In genomic region chr15:27935772-27936746, GRCm38 (mm10) we compare ENCODE assay signal across 9 mouse cellular contexts.
A peak's percentile ranks its signal among the peaks of the same experiment; 100 is the strongest.
DNase-seq lines count a peak whose midpoint lies in the region; ATAC-seq and TF ChIP-seq lines count a peak whose summit lies in the region.
"Had no signal": no experiment of that assay in that cellular context is flagged by ENCODE, and none has a peak within 500 bp of the region (broad histone marks: within the 10 kb centered on the region; RNA-seq: fewer than 3 reads in every experiment).

No protein-coding gene starts in this region.

- H3K36me3 ChIP-seq in heart, embryonic 15.5 days, result no peaks in the 10 kb centered on the region
- H3K36me3 ChIP-seq in heart, embryonic 11.5 days (ENCODE audit: control insufficient read depth, insufficient read depth, low read length), result no peaks in the 10 kb centered on the region
- no peaks in the 10 kb centered on the region for H3K36me3 ChIP-seq in hindbrain, embryonic 13.5 days
- no peaks in the 10 kb centered on the region for H3K36me3 ChIP-seq in midbrain, embryonic 16.5 days (ENCODE audit: control insufficient read depth, insufficient read depth, low read length)
- H3K36me3 ChIP-seq in thymus, adult 2 months (ENCODE audit: control insufficient read depth, insufficient read depth, low read length), result no peaks in the 10 kb centered on the region
- H3K36me3 ChIP-seq: lung, embryonic 15.5 days had no signal

- no peak overlapping the region for H3K4me3 ChIP-seq in heart, embryonic 15.5 days
- no peak overlapping the region for H3K4me3 ChIP-seq in heart, embryonic 11.5 days (ENCODE audit: low read depth, low read length)
- 0 out of 2 replicates have a peak overlapping the region, but pooled peaks have one; percentile 36 for H3K4me3 ChIP-seq in hindbrain, embryonic 13.5 days
- H3K4me3 ChIP-seq in midbrain, embryonic 16.5 days (ENCODE audit: low read depth, low read length), result peak overlapping the region; percentile 32; the same call in 1 of the 2 replicates
- H3K4me3 ChIP-seq in thymus, adult 2 months (ENCODE audit: control insufficient read depth, insufficient read depth, low read length), result no peak overlapping the region
- H3K4me3 ChIP-seq: lung, embryonic 15.5 days had no signal

- TF ChIP-seq POLR2A in thymus, adult 2 months (IDR thresholded peaks at IDR 0.05; ENCODE audit: control insufficient read depth, extremely low read depth, insufficient read depth, low read length, poor library complexity), result no peak

- H3K27ac ChIP-seq in heart, embryonic 15.5 days, result peak overlapping the region; percentile 42; the same call in 1 of the 2 replicates
- no peak overlapping the region for H3K27ac ChIP-seq in heart, embryonic 11.5 days (ENCODE audit: low read depth, low read length)
- peak overlapping the region; percentile 96 for H3K27ac ChIP-seq in hindbrain, embryonic 13.5 days
- H3K27ac ChIP-seq in midbrain, embryonic 16.5 days (ENCODE audit: low read length), result peak overlapping the region; percentile 93
- H3K27ac ChIP-seq in thymus, adult 2 months (ENCODE audit: control insufficient read depth, insufficient read depth, low read length), result no peak overlapping the region

- H3K9ac ChIP-seq in heart, embryonic 15.5 days, result no peak overlapping the region
- H3K9ac ChIP-seq in heart, embryonic 11.5 days (ENCODE audit: low read depth, low read length), result no peak overlapping the region
- peak overlapping the region; percentile 81 for H3K9ac ChIP-seq in hindbrain, embryonic 13.5 days
- H3K9ac ChIP-seq in midbrain, embryonic 16.5 days (ENCODE audit: low read depth, low read length), result peak overlapping the region; percentile 65
- H3K9ac ChIP-seq: lung, embryonic 15.5 days had no signal

- H3K9me3 ChIP-seq in heart, embryonic 15.5 days (replicated peaks), result no peaks in the 10 kb centered on the region
- H3K9me3 ChIP-seq in heart, embryonic 11.5 days (replicated peaks; ENCODE audit: control insufficient read depth, low read length), result no peaks in the 10 kb centered on the region
- no peaks in the 10 kb centered on the region for H3K9me3 ChIP-seq in hindbrain, embryonic 13.5 days
- no peaks in the 10 kb centered on the region for H3K9me3 ChIP-seq in midbrain, embryonic 16.5 days (replicated peaks; ENCODE audit: control insufficient read depth, low read length, poor library complexity, severe bottlenecking)
- H3K9me3 ChIP-seq: lung, embryonic 15.5 days had no signal

- peak overlapping the region; percentile 57; the same call in 1 of the 2 replicates for H3K4me2 ChIP-seq in heart, embryonic 15.5 days
- H3K4me2 ChIP-seq in heart, embryonic 11.5 days, result no peak overlapping the region
- peak overlapping the region; percentile 60 for H3K4me2 ChIP-seq in hindbrain, embryonic 13.5 days
- H3K4me2 ChIP-seq in midbrain, embryonic 16.5 days (ENCODE audit: low read length), result peak overlapping the region; percentile 70

- H3K4me1 ChIP-seq in heart, embryonic 15.5 days (replicated peaks), result peaks cover 52% of the 10 kb centered on the region
- H3K4me1 ChIP-seq in heart, embryonic 11.5 days (ENCODE audit: control insufficient read depth, insufficient read depth, low read length), result peaks cover 36% of the 10 kb centered on the region
- peaks cover 55% of the 10 kb centered on the region for H3K4me1 ChIP-seq in hindbrain, embryonic 13.5 days (replicated peaks)
- H3K4me1 ChIP-seq in midbrain, embryonic 16.5 days (ENCODE audit: control insufficient read depth, insufficient read depth, low read length), result peaks cover 38% of the 10 kb centered on the region
- H3K4me1 ChIP-seq in thymus, adult 2 months (replicated peaks; ENCODE audit: control insufficient read depth, insufficient read depth, low read length), result peaks cover 3% of the 10 kb centered on the region; the same call in 1 of the 2 replicates

- DNase-seq in embryo, embryonic 9.5 days (ENCODE audit: extremely low spot score), result peak; percentile 44
- no peak for DNase-seq in testis, postnatal 14 days (ENCODE audit: low spot score)
- DNase-seq in thymus, adult 2 months, result no peak
- no peak for DNase-seq in cerebellum, postnatal 4 days (ENCODE audit: low spot score in 2 of 2)

- no peak for ATAC-seq in heart, embryonic 15.5 days (replicated peaks; ENCODE audit: insufficient number of reproducible peaks, insufficient read depth, low FRiP score, low read depth)
- no peak for ATAC-seq in heart, embryonic 11.5 days (replicated peaks; ENCODE audit: insufficient number of reproducible peaks, low FRiP score, low TSS enrichment)
- ATAC-seq in hindbrain, embryonic 13.5 days (ENCODE audit: low FRiP score), result no peak
- no peak for ATAC-seq in midbrain, embryonic 16.5 days

- no peak for TF ChIP-seq CTCF in thymus, adult 2 months (IDR thresholded peaks at IDR 0.05; ENCODE audit: borderline replicate concordance, control insufficient read depth, extremely low read depth, insufficient read depth, low read length, poor library complexity)

- WGBS in heart, embryonic 15.5 days, result 60% methylated on average over 12 of the region's 12 CpGs
- 64% methylated on average over 12 of the region's 12 CpGs for WGBS in heart, embryonic 11.5 days (ENCODE audit: insufficient replicate concordance)
- WGBS in hindbrain, embryonic 13.5 days, result 70% methylated on average over 12 of the region's 12 CpGs
- 60% methylated on average over 12 of the region's 12 CpGs for WGBS in midbrain, embryonic 16.5 days
- WGBS in thymus, adult 2 months, result 50% methylated on average over 12 of the region's 12 CpGs

- no peaks in the 10 kb centered on the region for H3K27me3 ChIP-seq in heart, embryonic 15.5 days
- H3K27me3 ChIP-seq in heart, embryonic 11.5 days (ENCODE audit: control insufficient read depth, insufficient read depth, low read length), result no peaks in the 10 kb centered on the region
- no peaks in the 10 kb centered on the region for H3K27me3 ChIP-seq in hindbrain, embryonic 13.5 days
- no peaks in the 10 kb centered on the region for H3K27me3 ChIP-seq in midbrain, embryonic 16.5 days (ENCODE audit: control insufficient read depth, insufficient read depth, low read depth, low read length)
- H3K27me3 ChIP-seq in thymus, adult 2 months (ENCODE audit: control insufficient read depth, insufficient read depth, low read length), result no peaks in the 10 kb centered on the region
- H3K27me3 ChIP-seq: lung, embryonic 15.5 days had no signal

Comparison
In these comparisons a context has a peak if more than half of its experiments do, and no peak if none do; other contexts are left out.
1. H3K27ac ChIP-seq: peak in heart, embryonic 15.5 days (single experiment), hindbrain, embryonic 13.5 days (single experiment) and midbrain, embryonic 16.5 days (single experiment); none in heart, embryonic 11.5 days (single experiment) and thymus, adult 2 months (single experiment).
2. H3K4me3 ChIP-seq: peak in hindbrain, embryonic 13.5 days (single experiment) and midbrain, embryonic 16.5 days (single experiment); none in heart, embryonic 15.5 days (single experiment), heart, embryonic 11.5 days (single experiment) and thymus, adult 2 months (single experiment).
3. H3K9ac ChIP-seq: peak in hindbrain, embryonic 13.5 days (single experiment) and midbrain, embryonic 16.5 days (single experiment); none in heart, embryonic 15.5 days (single experiment) and heart, embryonic 11.5 days (single experiment).